Mouse (Mus musculus) embryo, embryonic 10 days (tissue): ENCODE data around the gene Krcc1.
"Not testable (repeated sequence)": the region's sequence is repeated elsewhere in the genome, so short reads cannot be mapped to it uniquely, and the experiment has no call there.

Experiments
- DNase-seq: peaks from one replicate; pipeline ENCODE4 v3.0.0-alpha.2; 2015; ENCODE audit warnings: low spot score

The Krcc1 gene

DNA sequence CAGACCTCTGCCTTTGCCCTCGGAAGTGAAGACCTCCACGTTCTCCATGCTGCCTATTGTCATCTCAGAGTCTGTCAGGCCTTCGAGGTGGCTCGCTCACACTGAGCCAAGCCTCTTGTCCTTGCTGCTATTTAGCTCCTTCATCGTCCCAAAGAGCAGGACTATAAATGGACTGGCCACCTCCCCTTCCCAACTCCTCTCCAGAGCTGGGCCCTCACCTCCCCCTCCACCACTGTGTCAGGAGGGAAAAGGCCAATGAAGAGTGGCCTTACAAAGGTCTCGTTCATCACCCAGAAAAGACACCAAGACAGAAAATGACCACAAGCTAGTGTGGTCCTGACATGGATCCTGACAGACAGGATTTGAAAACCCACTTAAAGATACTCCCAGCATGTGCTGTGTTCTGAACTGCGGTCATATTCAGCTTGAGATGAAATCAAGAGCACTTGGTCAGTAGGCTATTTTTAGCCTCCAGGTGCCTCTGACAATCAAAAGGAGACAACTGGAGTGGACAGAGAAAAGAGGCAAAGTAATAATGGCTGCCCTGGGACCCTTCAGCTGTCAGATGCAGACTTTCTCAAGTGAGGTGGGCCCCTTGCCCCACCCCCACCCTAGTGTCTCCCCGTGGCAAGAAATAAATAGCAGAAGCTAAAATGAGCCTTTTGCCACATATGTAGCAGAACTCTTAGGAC lies 9.2 kb upstream of the Krcc1 start:
- no peak for DNase-seq

DNA sequence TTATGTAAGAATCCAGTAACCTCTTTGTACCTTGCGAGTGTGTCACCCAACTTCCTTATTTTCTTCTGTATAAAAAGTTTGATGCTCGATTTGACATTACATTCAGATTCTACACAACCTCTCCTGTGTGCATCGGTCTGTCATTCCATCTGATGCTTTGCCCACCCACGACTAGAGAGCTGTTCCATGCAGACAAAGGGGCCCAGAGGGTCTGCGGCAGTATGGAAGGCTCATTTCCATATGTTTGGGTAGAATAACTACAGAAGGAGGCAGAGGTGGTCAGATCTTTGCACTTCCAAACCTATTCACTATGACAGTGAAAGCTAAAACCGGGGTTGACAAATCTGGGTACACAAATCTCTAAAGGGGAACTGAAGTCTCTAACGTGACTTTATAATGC lies 3.9 kb upstream of the Krcc1 start:
- DNase-seq = not testable (repeated sequence)

DNA sequence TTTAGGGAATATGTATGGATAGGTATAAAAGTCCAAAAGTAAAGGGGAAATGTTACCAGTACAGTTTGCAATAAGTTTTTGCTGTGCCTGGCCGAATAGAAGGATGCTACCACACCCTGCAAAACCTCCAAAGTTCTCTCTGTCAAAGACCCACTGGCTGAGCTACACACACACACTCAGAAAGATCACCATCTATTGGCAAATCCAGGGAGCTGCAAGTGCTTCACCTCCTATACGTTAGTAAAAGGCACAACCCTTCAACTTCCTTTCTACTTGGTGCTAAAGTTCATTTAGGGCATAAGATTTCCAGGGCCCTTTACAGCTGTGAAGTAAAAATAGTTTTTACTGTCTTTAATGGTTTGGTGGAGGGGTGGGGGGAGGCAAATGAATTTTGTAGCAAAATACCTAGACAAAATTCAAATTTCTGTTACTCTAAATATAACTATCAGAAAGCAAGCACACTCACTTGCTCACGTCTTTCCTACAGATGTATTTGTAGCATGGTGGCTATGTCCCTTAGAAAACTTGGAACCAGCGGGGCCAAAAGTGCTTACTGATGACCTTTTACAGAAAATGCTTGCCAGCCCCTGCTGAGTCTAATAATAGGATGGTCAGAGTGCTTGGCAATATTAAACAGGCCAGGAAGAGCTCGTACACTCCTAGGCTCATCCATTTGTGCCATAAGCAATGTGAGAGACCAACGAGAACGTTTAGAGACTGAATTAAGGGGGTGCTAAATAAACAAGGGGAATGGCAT lies 2.4 kb upstream of the Krcc1 start:
- DNase-seq = peak; percentile 59

- DNase-seq = not testable (repeated sequence)
Observed at GRCm38 (mm10) chr6:71269686-71270050, 1.8 kb upstream of the Krcc1 start.

GRCm38 (mm10) chr6:71270301-71271056 lies 998 bp upstream of the Krcc1 start:
- DNase-seq = peak; percentile 67

DNA sequence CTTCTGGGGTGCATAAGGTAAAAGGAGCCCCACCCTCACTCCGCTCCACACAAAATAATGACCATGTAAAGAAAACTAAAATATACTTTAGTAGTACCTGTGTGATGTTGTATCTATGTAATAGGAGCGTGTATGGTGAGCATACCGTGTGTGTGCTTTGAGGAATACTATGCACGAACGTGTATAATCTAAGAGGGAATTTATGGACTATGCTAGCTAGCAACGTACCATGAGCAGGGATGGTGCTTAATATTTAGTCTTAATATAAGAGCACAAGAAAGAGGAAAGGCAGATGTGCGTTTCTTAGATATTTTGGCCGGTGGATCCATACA lies 454 bp upstream of the Krcc1 start:
- DNase-seq = no peak

GRCm38 (mm10) chr6:71272316-71272741 lies 852 bp downstream of the Krcc1 start:
- DNase-seq = peak; percentile 46

DNA sequence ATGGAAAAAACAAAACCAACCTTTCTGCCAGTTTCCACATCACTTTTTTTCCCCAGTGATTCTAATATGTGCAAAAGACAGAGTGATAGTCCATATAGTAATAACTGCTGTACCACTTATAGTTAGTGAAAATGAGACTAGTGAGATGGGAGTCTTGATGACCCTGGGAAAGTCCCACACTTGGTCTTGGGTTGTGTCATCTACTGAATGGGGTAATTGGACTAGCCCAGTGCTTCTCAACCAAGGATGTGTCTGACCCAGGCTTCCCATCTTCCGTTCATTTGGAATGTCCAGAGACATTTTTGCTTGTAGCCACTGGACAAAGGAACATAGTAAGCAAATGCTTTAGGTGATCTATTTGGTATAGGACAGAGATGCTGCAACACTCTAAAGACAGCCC lies 2.2 kb downstream of the Krcc1 start:
- no peak for DNase-seq

- DNase-seq = no peak
Observed at GRCm38 (mm10) chr6:71274621-71275020, 3.1 kb downstream of the Krcc1 start.

DNA sequence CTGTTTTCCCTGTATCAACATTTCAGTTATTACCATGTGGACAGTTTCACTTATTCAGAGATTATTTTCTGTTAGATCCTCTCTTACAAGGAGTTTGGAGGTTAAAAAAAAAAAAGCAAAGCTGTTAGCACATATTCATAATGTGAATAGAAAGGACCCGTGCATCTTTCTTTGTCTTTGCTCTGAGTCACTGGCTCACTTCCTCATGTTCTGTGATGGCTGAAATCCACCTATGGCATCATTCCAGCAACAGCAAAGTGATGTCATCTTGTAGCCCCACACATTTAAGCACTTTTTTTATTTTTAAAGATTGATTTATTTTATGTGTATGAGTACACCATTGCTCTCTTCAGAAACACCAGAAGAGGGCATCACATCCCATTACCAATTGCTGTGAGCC lies 7.9 kb downstream of the Krcc1 start:
- DNase-seq = no peak

GRCm38 (mm10) chr6:71293509-71293908 lies 22.0 kb downstream of the Krcc1 start:
- no peak for DNase-seq

GRCm38 (mm10) chr6:71295303-71295702 lies 23.8 kb downstream of the Krcc1 start:
- no peak for DNase-seq

DNA sequence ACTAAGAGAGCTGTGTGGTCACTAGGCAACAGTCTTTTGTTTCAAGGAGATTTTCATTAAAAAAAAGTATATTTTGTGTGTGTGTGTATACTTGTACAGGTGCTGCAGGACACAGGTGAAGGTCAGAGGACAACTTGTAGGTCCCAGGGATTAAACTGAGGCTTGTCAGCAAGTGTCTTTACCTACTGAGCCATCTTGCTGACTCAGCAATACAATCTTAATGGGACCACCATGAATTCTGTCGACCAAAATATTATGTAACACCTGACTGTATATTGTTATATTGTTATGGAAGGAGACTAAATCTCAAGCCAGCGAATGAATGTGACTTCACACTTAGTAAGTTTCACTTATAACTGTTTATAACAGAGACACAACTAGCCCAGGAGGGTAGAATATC lies 26.6 kb downstream of the Krcc1 start:
- no peak for DNase-seq

GRCm38 (mm10) chr6:71298751-71299150 lies 27.3 kb downstream of the Krcc1 start:
- peak; percentile 48 for DNase-seq

DNA sequence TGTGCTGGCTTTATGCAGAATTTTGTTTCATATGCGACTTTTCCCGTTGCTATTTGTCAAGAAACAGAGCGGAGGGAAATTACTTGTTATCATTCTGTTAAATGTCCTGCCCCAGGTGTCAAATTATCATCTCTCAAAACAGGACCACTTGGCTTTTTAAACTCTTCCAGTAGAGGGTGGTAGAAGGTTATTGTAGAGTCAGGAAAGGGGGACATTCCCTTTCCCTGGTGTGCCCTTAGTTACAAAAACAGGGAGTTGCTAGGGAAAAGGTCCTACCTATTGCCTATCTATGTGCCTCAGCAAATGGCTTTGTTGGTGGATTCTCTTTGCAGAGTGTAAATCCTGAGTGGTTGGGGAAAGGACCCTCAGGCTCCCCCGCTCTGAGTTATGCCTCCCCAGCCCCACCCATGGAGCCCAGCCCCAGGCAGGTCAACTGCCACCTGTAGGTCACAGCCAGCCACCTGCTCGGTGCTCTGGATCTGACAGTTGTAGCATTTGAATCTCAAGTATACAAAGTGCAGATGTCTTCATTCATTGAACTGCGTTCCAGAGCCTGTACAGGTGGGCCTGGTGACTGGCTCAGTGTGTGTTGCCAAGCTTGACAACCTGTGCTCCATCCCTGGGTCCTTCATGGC lies 30.7 kb downstream of the Krcc1 start:
- DNase-seq = peak; percentile 19

- DNase-seq = no peak
Observed at GRCm38 (mm10) chr6:71307486-71307885, 36.0 kb downstream of the Krcc1 start.

GRCm38 (mm10) chr6:71321826-71322283 lies 50.4 kb downstream of the Krcc1 start, which contains the start of gene Smyd1:
Smyd1 (minus strand) TSS chr6:71322233.
- no peak for DNase-seq

DNA sequence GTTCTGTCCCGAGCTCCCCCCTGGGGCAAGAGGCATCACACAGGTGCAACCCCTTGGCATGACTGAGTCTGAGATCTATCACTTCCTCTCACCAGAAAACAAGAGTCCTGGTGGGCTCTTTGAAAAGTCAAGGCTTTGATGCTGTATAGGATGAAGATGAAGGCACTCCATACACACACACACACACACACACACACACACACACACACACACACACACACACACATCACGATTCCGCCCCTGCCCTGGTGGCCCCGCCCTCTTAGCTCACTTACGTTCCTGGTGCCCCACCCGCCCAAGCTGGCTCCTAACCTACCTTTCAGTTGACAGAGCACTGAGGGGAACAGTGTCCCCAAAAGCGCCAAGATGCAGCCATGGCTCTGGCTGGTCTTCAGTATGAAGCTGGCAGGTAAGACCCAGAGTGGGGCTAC lies 51.0 kb downstream of the Krcc1 start, which contains the start of gene Cd8b1:
Gene Cd8b1 (plus strand): TSS at position 298 of the 431 bp plus-strand sequence.
- no peak for DNase-seq

DNA sequence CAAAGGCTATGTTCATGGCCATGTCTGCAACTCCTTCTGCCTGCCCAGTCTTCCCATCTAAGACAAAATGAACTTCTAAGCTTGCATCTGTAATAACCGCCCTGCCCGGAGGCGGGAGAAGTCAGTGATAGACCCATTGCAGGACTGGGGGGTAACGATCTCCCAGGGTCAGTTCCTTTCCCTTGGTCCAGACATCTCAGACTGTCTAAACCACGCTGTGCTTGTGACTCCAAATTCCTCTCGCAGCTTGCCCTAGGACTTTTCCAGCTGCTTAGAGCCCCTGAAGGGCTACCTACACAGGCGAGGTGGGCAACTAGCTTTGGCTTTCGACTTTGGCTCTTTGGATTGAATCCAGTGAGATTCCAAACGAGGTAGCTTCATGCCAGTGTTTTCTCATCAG lies 53.3 kb downstream of the Krcc1 start:
- DNase-seq = no peak

DNA sequence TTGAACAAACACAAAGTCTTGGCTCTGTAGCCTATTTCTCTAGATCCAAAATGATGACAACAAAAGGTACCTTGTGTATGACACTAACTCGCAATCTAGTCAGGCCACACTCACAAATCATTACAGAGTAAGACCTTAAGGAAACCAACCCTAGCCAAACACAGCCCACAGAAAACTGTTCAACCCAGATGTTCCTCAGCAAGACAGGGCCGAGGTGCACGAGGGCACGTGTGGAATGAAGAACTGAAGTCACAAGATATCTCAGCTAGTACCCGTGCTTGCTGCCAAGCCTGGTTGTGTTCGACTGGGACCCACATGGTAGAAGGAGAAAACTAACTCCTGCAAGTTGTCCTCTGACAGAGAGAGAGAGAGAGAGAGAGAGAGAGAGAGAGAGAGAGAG lies 58.4 kb downstream of the Krcc1 start:
- DNase-seq = no peak

GRCm38 (mm10) chr6:71330486-71330885 lies 59.0 kb downstream of the Krcc1 start:
- DNase-seq = no peak

DNA sequence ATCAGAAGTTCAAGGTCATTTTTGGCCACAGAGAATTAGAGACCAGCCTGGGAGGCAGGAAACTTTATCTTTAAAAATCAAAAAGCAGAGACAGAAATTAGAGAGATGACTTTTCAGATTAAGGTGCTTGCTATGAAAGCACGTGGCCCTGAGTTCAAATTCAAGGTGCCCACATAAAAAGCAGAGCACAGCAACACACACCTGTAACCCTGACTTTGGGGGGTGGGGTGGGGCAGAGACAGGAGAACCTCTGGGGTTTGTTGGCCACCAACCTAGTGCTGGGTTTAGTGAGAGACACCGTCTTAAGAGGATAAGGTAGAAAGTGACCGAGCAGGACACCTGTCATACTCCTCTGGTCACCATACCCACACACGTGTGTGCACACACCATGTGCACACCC lies 60.0 kb downstream of the Krcc1 start:
- not testable (repeated sequence) for DNase-seq
